Mouse (Mus musculus) liver, postnatal 0 days (tissue): ENCODE data around the gene Iars2. TPM values are rescaled to one million over a fixed set of nuclear protein-coding genes. Genes with fewer than 3 reads are reported as not detected.
A peak's percentile ranks its signal among the peaks of the same experiment; 100 is the strongest.

Experiments used
- ATAC-seq: fragments of 200-750 bp; cut with Nextera tagmentation; 2 replicates; pipeline ENCODE4 v1.8.0; 2017; ENCODE audit warnings: mild to moderate bottlenecking, moderate library complexity
- DNase-seq: peaks from one replicate; pipeline ENCODE4 v3.0.0-alpha.2; 2016
- H3K27ac ChIP-seq: fragments of 300-500 bp; sonication (generic); 2 replicates; pipeline ENCODE4 v1.5.1; 2014; ENCODE audit warnings: antibody characterized with exemption, moderate library complexity, mild to moderate bottlenecking, low read depth
- H3K27me3 ChIP-seq: fragments of 300-500 bp; sonication (generic); 2 replicates; pipeline ENCODE4 v1.6.1; 2014; ENCODE audit warnings: low read length, control low read depth, mixed read lengths; ENCODE audit not compliant: insufficient read depth
- H3K36me3 ChIP-seq: fragments of 300-500 bp; sonication (generic); replicated peaks from 2 replicates; pipeline ENCODE4 v1.6.1; 2014; ENCODE audit warnings: mild to moderate bottlenecking, control low read depth, low read length, moderate library complexity, mixed read lengths; ENCODE audit not compliant: insufficient read depth
- H3K4me1 ChIP-seq: fragments of 300-500 bp; sonication (generic); 2 replicates; pipeline ENCODE4 v1.6.1; 2014; ENCODE audit warnings: antibody characterized with exemption, mild to moderate bottlenecking, control low read depth; ENCODE audit not compliant: insufficient read depth
- H3K4me2 ChIP-seq: fragments of 300-500 bp; sonication (generic); 2 replicates; pipeline ENCODE4 v1.6.1; 2014; ENCODE audit warnings: low read depth, mild to moderate bottlenecking, low read length, moderate library complexity, mixed read lengths
- H3K4me3 ChIP-seq: fragments of 300-500 bp; sonication (generic); 2 replicates; pipeline ENCODE4 v1.5.1; 2014; ENCODE audit warnings: low read depth, low read length
- H3K9ac ChIP-seq: fragments of 300-500 bp; sonication (generic); replicated peaks from 2 replicates; pipeline ENCODE4 v1.6.1; 2014; ENCODE audit warnings: mild to moderate bottlenecking, moderate library complexity
- H3K9me3 ChIP-seq: fragments of 300-500 bp; sonication (generic); 2 replicates; pipeline ENCODE4 v1.6.1; 2016; ENCODE audit warnings: mild to moderate bottlenecking, control low read depth, low read length, mixed read lengths
- CTCF ChIP-seq: sonication (generic); IDR thresholded peaks from 2 replicates; pipeline ENCODE4 v1.5.1; 2016; ENCODE audit warnings: antibody characterized with exemption, low read depth
- EP300 ChIP-seq: IDR thresholded peaks from 2 replicates; pipeline ENCODE4 v1.6.1; 2016; ENCODE audit warnings: antibody characterized with exemption, low read depth, mild to moderate bottlenecking
- WGBS: fragments of 180-500 bp; shearing (Covaris S2); extraction: QIAGEN DNeasy Blood & Tissue Kit; methylation state at CpG from one replicate; pipeline ENCODE4 v1.1.7; 2014; ENCODE audit not compliant: insufficient replicate concordance; 5-methylcytosine and 5-hydroxymethylcytosine counted together
- polyA plus RNA-seq: library from polyadenylated mRNA; unstranded; fragments of >200 nt; fragmentation: Nextera tagmentation; extraction: Ambion mirVana; gene quantifications from 2 replicates; pipeline ENCODE4 v1.2.1, GENCODE M21; 2015

Gene Iars2
- polyA plus RNA-seq, 1 experiment from 2014 or later: 15.3 TPM

GRCm38 (mm10) chr1:185262565-185262964 is 66.6 kb downstream of the Iars2 start:
- 71% methylated on average over 14 of the region's 14 CpGs for WGBS
- H3K4me2 ChIP-seq: no peak overlapping the region
- no peak for ATAC-seq
- H3K27me3 ChIP-seq: no peaks in the 10 kb centered on the region
- no peak overlapping the region for H3K27ac ChIP-seq
- no peaks in the 10 kb centered on the region for H3K9me3 ChIP-seq
- peak; percentile 74 for TF ChIP-seq CTCF
- no peak for TF ChIP-seq EP300
- no peak overlapping the region for H3K4me3 ChIP-seq
- no peak for DNase-seq
- no peaks in the 10 kb centered on the region for H3K4me1 ChIP-seq
- H3K9ac ChIP-seq: no peak overlapping the region
- H3K36me3 ChIP-seq: peaks cover 57% of the 10 kb centered on the region

- Histone ChIP-seq H3K4me2 (no peak overlapping the region), H3K27me3 (no peaks in the 10 kb centered on the region), H3K27ac (0 out of 2 replicates have a peak overlapping the region, but pooled peaks have one; percentile 11), H3K36me3 (peaks cover 49% of the 10 kb centered on the region), H3K9me3 (no peaks in the 10 kb centered on the region), H3K9ac (no peak overlapping the region), H3K4me3 (no peak overlapping the region), H3K4me1 (peaks cover 6% of the 10 kb centered on the region)
- WGBS: 60% methylated on average over 3 of the region's 3 CpGs
- peak; percentile 82 for ATAC-seq
- DNase-seq: peak; percentile 57
- TF ChIP-seq EP300 (no peak), CTCF (no peak)
Observed at GRCm38 (mm10) chr1:185256753-185257152, 72.4 kb downstream of the Iars2 start.

GRCm38 (mm10) chr1:185255336-185255735 is 73.9 kb downstream of the Iars2 start:
- no peak for ATAC-seq

GRCm38 (mm10) chr1:185253140-185253892 is 75.9 kb downstream of the Iars2 start:
- H3K4me1 ChIP-seq: peaks cover 6% of the 10 kb centered on the region
- DNase-seq (peak; percentile 39), ATAC-seq (peak; percentile 59; the same call in 1 of the 2 replicates)
- TF ChIP-seq CTCF (no peak), EP300 (no peak)
- H3K4me2 ChIP-seq: no peak overlapping the region
- no peaks in the 10 kb centered on the region for H3K9me3 ChIP-seq
- H3K9ac ChIP-seq: no peak overlapping the region
- WGBS: 58% methylated on average over 12 of the region's 12 CpGs
- H3K27ac ChIP-seq: peak overlapping the region; percentile 55
- no peak overlapping the region for H3K4me3 ChIP-seq
- H3K36me3 ChIP-seq: peaks cover 53% of the 10 kb centered on the region
- no peaks in the 10 kb centered on the region for H3K27me3 ChIP-seq

More at GRCm38 (mm10) chr1:185255336-185255735, 73.9 kb downstream of the Iars2 start:
- Histone ChIP-seq H3K27me3 (no peaks in the 10 kb centered on the region), H3K4me2 (no peak overlapping the region), H3K9me3 (no peaks in the 10 kb centered on the region), H3K27ac (no peak overlapping the region), H3K9ac (no peak overlapping the region), H3K4me1 (peaks cover 6% of the 10 kb centered on the region), H3K36me3 (peaks cover 52% of the 10 kb centered on the region), H3K4me3 (no peak overlapping the region)
- TF ChIP-seq EP300: no peak
- TF ChIP-seq CTCF: no peak
- 89% methylated on average over 12 of the region's 12 CpGs for WGBS
- no peak for DNase-seq

GRCm38 (mm10) chr1:185252351-185252750 is 76.8 kb downstream of the Iars2 start:
- DNase-seq: no peak
- Histone ChIP-seq H3K27me3 (no peaks in the 10 kb centered on the region), H3K27ac (no peak overlapping the region), H3K4me3 (no peak overlapping the region), H3K4me1 (peaks cover 9% of the 10 kb centered on the region), H3K36me3 (peaks cover 61% of the 10 kb centered on the region), H3K9ac (no peak overlapping the region), H3K4me2 (no peak overlapping the region), H3K9me3 (no peaks in the 10 kb centered on the region)
- 82% methylated on average over 3 of the region's 3 CpGs for WGBS
- no peak for ATAC-seq
- no peak for TF ChIP-seq EP300
- no peak for TF ChIP-seq CTCF

- no peaks in the 10 kb centered on the region for H3K9me3 ChIP-seq
- no peak overlapping the region for H3K9ac ChIP-seq
- H3K4me2 ChIP-seq: no peak overlapping the region
- peak overlapping the region; percentile 60; the same call in 1 of the 2 replicates for H3K27ac ChIP-seq
- peak; percentile 53 for TF ChIP-seq EP300
- TF ChIP-seq CTCF: no peak
- 71% methylated on average over 8 of the region's 8 CpGs for WGBS
- H3K4me3 ChIP-seq: no peak overlapping the region
- peaks cover 9% of the 10 kb centered on the region for H3K4me1 ChIP-seq
- ATAC-seq (no peak), DNase-seq (no peak)
- peaks cover 57% of the 10 kb centered on the region for H3K36me3 ChIP-seq
- no peaks in the 10 kb centered on the region for H3K27me3 ChIP-seq
Observed at GRCm38 (mm10) chr1:185248728-185249127, 80.5 kb downstream of the Iars2 start.
